Mouse (Mus musculus) mammary gland, adult 2 months (tissue): ENCODE results near the gene Rnf2. TPM values are rescaled to one million over a fixed set of nuclear protein-coding genes. Genes with fewer than 3 reads are reported as not detected.

ENCODE experiments used
- polyA plus RNA-seq: library from polyadenylated mRNA; depleted of rRNA; stranded (reverse); fragments of >200 nt; gene quantifications from 2 replicates; pipeline ENCODE4 v1.2.3, GENCODE M21; 2012; ENCODE audit warnings: low replicate concordance; rRNA removed

Rnf2 gene
- 11.1 and 24.7 TPM in 2 replicates for polyA plus RNA-seq

GRCm38 (mm10) chr1:151500531-151501361 is at the start of gene Rnf2:
Gene Rnf2 (minus strand): TSS chr1:151500955.

GRCm38 (mm10) chr1:151428263-151429221 is 72.2 kb downstream of the Rnf2 start, which contains the start of the genes Swt1 and Trmt1l:
Gene Swt1 (minus strand): TSS chr1:151428455.
Gene Trmt1l (plus strand): TSS chr1:151428542.

Other genes with a start within 250 kb of the Rnf2 start
- gene Ivns1abp, start 156.5 kb downstream of the Rnf2 start, polyA plus RNA-seq = 29.6 and 49.3 TPM in 2 replicates
- gene Swt1, start 72.5 kb downstream of the Rnf2 start, polyA plus RNA-seq = 4.5 and 7.5 TPM in 2 replicates
- 14.3 and 17.9 TPM in 2 replicates for gene Trmt1l, start 72.4 kb downstream of the Rnf2 start, polyA plus RNA-seq
- gene Fam129a, start 70.2 kb upstream of the Rnf2 start, polyA plus RNA-seq = 13.4 and 14.4 TPM in 2 replicates